Mouse (Mus musculus): ENCODE data around the gene Cdk17.

The Cdk17 gene

GRCm38 (mm10) chr10:93231490-93231889 is 70.8 kb downstream of the Cdk17 start:
- DNase-seq (ENCODE audit: low read depth, low spot score), result no peak

- DNase-seq (ENCODE audit: low read depth, low spot score), result no peak
Measured at GRCm38 (mm10) chr10:93231893-93232292, 71.2 kb downstream of the Cdk17 start.

GRCm38 (mm10) chr10:93233665-93234194 is 73.1 kb downstream of the Cdk17 start:
- no peak for DNase-seq (ENCODE audit: low read depth, low spot score)

GRCm38 (mm10) chr10:93234692-93235091 is 74.0 kb downstream of the Cdk17 start:
- no peak for DNase-seq (ENCODE audit: low read depth, low spot score)

GRCm38 (mm10) chr10:93239201-93239806 is 78.6 kb downstream of the Cdk17 start:
- DNase-seq (ENCODE audit: low read depth, low spot score), result no peak

- DNase-seq (ENCODE audit: low read depth, low spot score), result no peak
Measured at GRCm38 (mm10) chr10:93242208-93242607, 81.5 kb downstream of the Cdk17 start.

DNA sequence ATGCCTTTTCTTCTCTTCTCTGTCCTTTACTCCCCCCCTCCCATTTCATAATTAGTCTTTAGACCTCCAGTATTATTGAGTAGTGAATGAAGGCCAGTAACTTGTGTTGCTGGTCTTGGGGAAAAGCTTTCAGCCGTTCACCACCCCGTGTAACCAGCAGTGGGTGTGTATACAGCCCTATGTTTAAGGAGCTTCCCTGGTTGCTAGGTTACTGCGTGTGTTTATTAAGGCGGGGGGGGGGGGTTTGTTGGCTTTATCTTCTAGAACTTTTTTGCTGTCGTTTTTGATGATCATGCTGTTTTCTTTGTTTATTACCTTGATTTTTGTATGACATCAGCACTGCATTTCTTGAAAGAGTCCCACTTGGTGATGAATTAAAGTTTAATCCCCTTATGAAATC is 82.2 kb downstream of the Cdk17 start:
- no peak for DNase-seq (ENCODE audit: low read depth, low spot score)

DNA sequence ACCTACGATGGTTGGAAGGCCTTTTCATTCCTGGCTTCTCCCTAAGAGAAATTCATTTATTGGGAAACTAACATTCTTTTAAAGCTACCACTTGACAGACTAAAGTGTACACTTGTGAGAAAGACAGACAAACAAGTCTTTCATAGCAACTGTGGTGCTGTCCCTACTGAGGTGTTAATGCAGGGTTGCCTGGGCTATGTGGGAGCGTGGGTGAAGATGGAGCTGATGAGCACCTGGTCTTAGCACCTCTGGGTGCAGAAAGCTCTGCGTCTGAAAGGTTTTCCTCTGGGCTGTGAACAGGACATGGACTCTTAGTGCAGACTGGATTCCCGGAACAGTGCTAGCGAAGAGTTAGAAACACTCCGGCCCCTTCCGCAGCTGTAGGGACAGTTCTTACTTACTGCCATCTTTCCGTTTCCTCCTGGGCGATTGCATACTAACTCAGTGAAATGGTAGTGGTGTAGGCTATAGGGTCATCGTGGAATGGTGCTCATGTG is 83.6 kb downstream of the Cdk17 start:
- no peak for DNase-seq (ENCODE audit: low read depth, low spot score)

GRCm38 (mm10) chr10:93246185-93246920 is 85.7 kb downstream of the Cdk17 start:
- DNase-seq (ENCODE audit: low read depth, low spot score), result no peak

DNA sequence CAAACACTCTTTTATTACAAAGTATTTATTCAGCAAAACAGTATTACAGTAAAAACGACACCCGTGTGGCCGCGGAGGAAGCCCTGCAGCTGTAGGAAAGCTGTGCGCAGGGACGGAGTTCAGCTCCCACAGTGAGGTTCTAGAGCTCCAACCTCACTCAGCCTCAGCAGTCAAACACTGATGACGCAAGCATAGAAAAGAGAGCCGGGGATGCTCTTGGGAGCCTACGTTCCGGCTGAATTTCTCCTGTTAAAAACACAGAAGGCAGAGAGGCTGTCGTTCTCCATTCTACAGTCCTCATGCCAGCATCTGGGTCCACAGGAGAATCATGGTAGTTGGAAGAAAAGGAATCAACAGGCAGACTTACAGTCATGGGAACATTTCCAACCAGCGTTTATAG is 86.7 kb downstream of the Cdk17 start:
- no peak for DNase-seq (ENCODE audit: low read depth, low spot score)

- no peak for DNase-seq (ENCODE audit: low read depth, low spot score)
Measured at GRCm38 (mm10) chr10:93247902-93248301, 87.2 kb downstream of the Cdk17 start.

DNA sequence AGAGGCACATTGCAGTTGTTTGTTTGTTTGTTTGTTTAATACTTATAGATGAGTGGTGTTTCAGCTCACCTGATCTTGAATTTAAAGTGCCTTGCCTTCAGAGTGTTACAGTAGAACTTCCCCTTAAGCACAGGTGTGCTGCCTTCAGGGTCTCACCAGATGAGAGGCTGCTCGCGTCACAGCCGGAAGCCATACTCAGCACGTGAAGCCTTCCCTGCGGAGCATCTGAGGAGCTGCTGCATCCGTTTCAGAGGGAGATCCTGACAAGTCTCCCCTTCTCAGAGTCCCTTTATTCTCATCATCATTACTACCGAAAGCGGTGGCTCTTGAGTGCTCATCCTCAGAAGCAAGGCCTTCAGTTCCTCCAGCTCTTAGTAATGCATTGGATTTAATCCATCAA is 87.7 kb downstream of the Cdk17 start:
- no peak for DNase-seq (ENCODE audit: low read depth, low spot score)

GRCm38 (mm10) chr10:93249901-93250300 is 89.2 kb downstream of the Cdk17 start:
- no peak for DNase-seq (ENCODE audit: low read depth, low spot score)

DNA sequence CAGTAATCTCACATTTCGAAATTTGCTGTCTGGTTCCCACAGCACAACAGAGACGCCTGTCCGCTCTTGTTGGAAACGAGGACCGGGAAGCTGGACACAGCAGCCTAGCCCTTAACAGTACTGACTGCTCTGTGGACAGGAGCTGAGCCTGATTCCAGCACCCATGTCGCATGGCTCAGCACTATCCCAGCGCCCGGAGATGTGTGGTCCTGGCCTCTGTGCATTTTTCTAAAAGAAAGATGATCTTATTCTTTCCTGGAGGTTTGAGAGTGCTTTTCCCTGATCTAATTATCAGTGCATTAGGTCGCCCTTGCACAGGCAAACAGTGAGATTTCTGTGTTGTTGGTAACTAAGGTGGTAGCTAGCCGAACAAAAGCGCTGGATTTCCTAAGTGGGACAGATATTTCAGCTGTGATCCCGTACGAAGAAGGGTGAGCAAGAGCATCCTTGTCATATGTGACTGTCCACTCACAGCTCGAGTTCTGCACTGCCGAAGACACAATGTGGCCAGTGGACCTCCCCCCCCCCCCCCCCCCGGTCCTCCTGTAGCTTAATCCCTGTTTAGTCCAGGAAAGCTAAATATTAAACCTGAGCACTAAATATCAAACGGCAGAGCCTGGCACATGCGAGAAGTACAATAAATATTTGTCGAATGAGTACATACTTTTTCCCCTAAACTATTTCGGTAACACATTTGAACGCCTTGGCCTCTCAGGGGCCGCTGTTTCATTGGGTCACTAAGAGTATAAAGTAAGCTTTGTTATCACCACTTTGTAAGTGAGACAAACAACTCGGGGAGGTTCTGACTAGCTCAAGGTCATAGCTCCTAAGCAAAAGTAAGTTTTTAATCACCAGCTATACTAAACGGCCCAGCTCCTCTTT is 90.0 kb downstream of the Cdk17 start:
- DNase-seq (ENCODE audit: low read depth, low spot score), result no peak

- no peak for DNase-seq (ENCODE audit: low read depth, low spot score)
Measured at GRCm38 (mm10) chr10:93251426-93251825, 90.8 kb downstream of the Cdk17 start.

DNA sequence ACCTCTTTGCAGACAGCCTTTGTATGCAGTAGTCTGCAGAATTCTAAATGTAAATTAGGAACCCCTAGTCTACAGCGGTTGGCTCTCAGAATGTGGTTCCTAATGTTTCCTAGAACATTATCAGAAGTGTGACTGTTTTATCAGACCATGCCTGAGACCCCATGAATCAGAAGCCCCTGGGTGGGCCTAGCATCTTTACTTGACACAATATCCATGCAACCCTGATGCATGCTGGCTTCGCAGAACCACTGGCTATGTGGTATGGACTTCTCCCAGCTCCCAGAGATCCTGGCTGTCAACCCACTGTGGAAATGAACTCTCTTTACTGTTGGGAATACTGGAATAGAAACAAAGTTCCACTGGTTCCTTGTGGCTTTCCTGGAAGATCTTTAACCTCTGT is 92.0 kb downstream of the Cdk17 start:
- no peak for DNase-seq (ENCODE audit: low read depth, low spot score)

GRCm38 (mm10) chr10:93253156-93253555 is 92.5 kb downstream of the Cdk17 start:
- DNase-seq (ENCODE audit: low read depth, low spot score), result no peak

GRCm38 (mm10) chr10:93255294-93255693 is 94.6 kb downstream of the Cdk17 start:
- DNase-seq (ENCODE audit: low read depth, low spot score), result no peak

DNA sequence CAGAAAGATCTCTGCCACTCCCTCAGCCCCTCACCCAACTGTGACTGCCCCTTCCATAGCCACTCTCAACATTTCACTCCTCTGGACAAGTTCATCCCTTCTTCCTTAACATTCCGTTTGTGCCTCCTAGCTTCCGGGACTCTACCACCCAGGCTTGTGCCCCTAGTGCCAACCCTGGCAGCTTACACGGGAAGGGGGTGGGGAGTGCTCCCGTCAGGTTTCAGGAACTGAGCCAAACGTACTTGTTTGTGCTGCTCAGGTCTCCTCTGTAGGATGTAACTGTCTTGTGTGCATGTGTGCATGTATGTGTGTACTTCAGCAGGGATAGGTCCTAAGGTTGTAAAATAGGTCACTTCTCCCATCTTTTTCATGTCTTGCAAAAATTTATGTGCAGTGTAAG is 99.2 kb downstream of the Cdk17 start:
- DNase-seq (ENCODE audit: low read depth, low spot score), result no peak

GRCm38 (mm10) chr10:93261132-93261980 is 100.7 kb downstream of the Cdk17 start:
- no peak for DNase-seq (ENCODE audit: low read depth, low spot score)

GRCm38 (mm10) chr10:93261981-93262499 is 101.4 kb downstream of the Cdk17 start:
- DNase-seq (ENCODE audit: low read depth, low spot score), result no peak
